Mouse (Mus musculus) thymus, adult 2 months (tissue): ENCODE measurements around the gene Naa80.

Experiments used
- CTCF ChIP-seq: fragments of 200-500 bp; IDR thresholded peaks from 2 replicates; pipeline ENCODE4 v1.5.1; 2012; ENCODE audit warnings: mild to moderate bottlenecking, control low read depth, low read length, moderate library complexity, borderline replicate concordance; ENCODE audit not compliant: control insufficient read depth, poor library complexity, insufficient read depth; ENCODE audit errors: extremely low read depth
- POLR2A ChIP-seq: fragments of 200-500 bp; IDR thresholded peaks from 2 replicates; pipeline ENCODE4 v1.6.1; 2012; ENCODE audit warnings: mild to moderate bottlenecking, low read length, control low read depth, moderate library complexity; ENCODE audit not compliant: control insufficient read depth, poor library complexity, insufficient read depth; ENCODE audit errors: extremely low read depth

DNA sequence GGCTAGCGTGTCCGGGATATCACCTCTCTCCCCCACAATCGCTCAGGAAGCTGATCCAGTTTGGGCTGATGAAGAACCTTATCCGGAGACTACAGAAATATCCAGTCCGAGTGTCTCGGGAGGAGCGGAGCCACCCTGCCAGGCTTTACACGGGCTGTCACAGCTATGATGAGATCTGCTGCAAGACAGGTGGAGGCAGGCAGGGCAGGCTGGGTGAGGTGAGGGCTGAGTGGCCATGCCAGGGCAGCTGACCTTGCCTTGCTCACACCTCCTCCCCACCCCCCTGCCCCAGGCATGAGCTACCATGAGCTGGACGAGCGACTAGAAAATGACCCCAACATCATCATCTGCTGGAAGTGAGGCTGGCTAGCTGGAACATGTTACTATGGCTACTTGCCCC is 33.5 kb upstream of the Naa80 start:
- TF ChIP-seq CTCF (no peak), POLR2A (no peak)
